Mouse (Mus musculus) hindbrain, embryonic 13.5 days (tissue): Measurements from ENCODE around the gene Zfp935. TPM values are rescaled to one million over a fixed set of nuclear protein-coding genes. Genes with fewer than 3 reads are reported as not detected.
"Not testable (repeated sequence)": the region's sequence is repeated elsewhere in the genome, so short reads cannot be mapped to it uniquely, and the experiment has no call there.

Experiments
- ATAC-seq: fragments of 200-750 bp; cut with Nextera tagmentation; 2 replicates; pipeline ENCODE4 v1.8.0; 2017; ENCODE audit warnings: moderate TSS enrichment; ENCODE audit not compliant: low FRiP score
- H3K27ac ChIP-seq: fragments of 300-500 bp; sonication (generic); 2 replicates; pipeline ENCODE4 v1.5.1; 2015; ENCODE audit warnings: inconsistent platforms, mild to moderate bottlenecking, moderate library complexity
- H3K27me3 ChIP-seq: fragments of 300-500 bp; sonication (generic); 2 replicates; pipeline ENCODE4 v1.6.1; 2015; ENCODE audit warnings: mild to moderate bottlenecking, inconsistent platforms
- H3K36me3 ChIP-seq: fragments of 300-500 bp; sonication (generic); 2 replicates; pipeline ENCODE4 v1.6.1; 2015; ENCODE audit warnings: mild to moderate bottlenecking, inconsistent platforms
- H3K4me1 ChIP-seq: fragments of 300-500 bp; sonication (generic); replicated peaks from 2 replicates; pipeline ENCODE4 v1.6.1; 2015; ENCODE audit warnings: inconsistent platforms
- H3K4me2 ChIP-seq: fragments of 300-500 bp; sonication (generic); 2 replicates; pipeline ENCODE4 v1.6.1; 2015; ENCODE audit warnings: inconsistent platforms, mild to moderate bottlenecking, moderate library complexity
- H3K4me3 ChIP-seq: fragments of 300-500 bp; sonication (generic); 2 replicates; pipeline ENCODE4 v1.5.1; 2015; ENCODE audit warnings: mild to moderate bottlenecking, inconsistent platforms
- H3K9ac ChIP-seq: fragments of 300-500 bp; sonication (generic); 2 replicates; pipeline ENCODE4 v1.6.1; 2015; ENCODE audit warnings: mild to moderate bottlenecking, inconsistent platforms
- H3K9me3 ChIP-seq: fragments of 300-500 bp; sonication (generic); 2 replicates; pipeline ENCODE4 v1.6.1; 2016; ENCODE audit warnings: inconsistent platforms
- WGBS: fragments of 180-500 bp; shearing (Covaris S2); methylation state at CpG from one replicate; pipeline ENCODE4 v1.1.7; 2015; 5-methylcytosine and 5-hydroxymethylcytosine counted together
- microRNA-seq: library from miRNA; unstranded; fragments of <30 nt; microRNA quantifications from one replicate; pipeline ENCODE4, GENCODE M21; 2016
- polyA plus RNA-seq: library from polyadenylated mRNA; unstranded; fragments of >200 nt; fragmentation: Nextera tagmentation; extraction: Ambion mirVana; gene quantifications from 2 replicates; pipeline ENCODE4 v1.2.1, GENCODE M21; 2015

Zfp935 gene
- polyA plus RNA-seq = not detected in 2 replicates

DNA sequence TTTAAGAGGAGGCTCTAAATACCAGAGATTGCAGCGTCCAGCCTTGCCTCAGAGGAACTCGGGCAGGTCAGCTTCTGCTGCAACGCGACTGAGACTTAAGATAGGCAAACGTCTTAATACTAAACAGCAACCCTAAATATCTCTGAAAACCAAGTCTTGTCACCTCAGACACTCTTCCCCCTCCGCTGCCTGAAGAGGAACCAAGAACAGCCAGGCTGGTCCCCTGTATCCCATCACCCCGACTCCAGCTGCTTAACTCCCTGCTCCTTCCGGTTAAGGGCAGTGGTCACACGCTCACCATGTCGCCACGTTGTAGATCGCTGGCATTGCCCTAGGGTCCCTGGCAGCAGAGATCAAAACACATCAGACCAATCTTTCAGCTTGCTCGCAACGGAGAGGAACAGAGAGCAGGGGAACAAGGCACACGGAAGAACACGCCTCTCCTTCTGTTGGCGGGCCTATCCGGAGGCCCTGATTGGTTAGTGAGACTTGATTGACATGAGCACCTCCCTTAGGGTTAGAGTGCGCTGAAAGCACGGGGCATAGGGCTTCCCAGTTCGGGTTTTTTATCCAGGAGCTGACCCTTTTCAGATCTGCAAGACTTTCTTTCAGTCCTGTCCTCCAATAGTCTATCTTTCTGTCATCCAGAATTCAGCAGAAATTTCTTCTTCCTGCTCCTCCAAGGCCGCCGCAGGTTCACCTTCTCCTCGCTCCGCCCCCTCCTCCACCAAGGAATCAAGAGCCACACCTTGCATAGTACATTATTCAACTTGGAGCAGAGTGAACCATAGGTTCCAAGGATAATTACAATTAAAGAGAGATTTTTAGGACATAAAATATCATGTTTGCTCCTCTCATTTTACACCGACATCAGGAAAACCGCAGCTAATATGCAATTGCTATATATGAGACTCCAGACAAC lies at the start of gene Zfp935:
Gene Zfp935 (minus strand): TSS at position 323 of the 922 bp plus-strand sequence.
- H3K36me3 ChIP-seq = peaks cover 17% of the 10 kb centered on the region
- not testable (repeated sequence) for H3K27ac ChIP-seq, H3K4me1 ChIP-seq, H3K27me3 ChIP-seq
- peak within 1 kb of the TSS; percentile 68 for H3K9ac ChIP-seq
- peaks cover 19% of the 10 kb centered on the region for H3K9me3 ChIP-seq
- H3K4me3 ChIP-seq = peak within 1 kb of the TSS; percentile 48
- peak within 1 kb of the TSS; percentile 51 for H3K4me2 ChIP-seq
- ATAC-seq = peak; percentile 46; the same call in 1 of the 2 replicates
- WGBS = 4% methylated on average over 27 of the region's 27 CpGs

- H3K27me3 ChIP-seq, H3K4me3 ChIP-seq, H3K4me1 ChIP-seq, H3K9me3 ChIP-seq, H3K9ac ChIP-seq, H3K36me3 ChIP-seq, H3K27ac ChIP-seq, H3K4me2 ChIP-seq, ATAC-seq: not testable (repeated sequence)
- 94% methylated on average over 4 of the region's 6 CpGs for WGBS
Measured at GRCm38 (mm10) chr13:62571099-62571498, 12.8 kb upstream of the Zfp935 start, which contains the start of gene Zfp934. TSS of gene Zfp934 (minus strand) at chr13:62571199.

DNA sequence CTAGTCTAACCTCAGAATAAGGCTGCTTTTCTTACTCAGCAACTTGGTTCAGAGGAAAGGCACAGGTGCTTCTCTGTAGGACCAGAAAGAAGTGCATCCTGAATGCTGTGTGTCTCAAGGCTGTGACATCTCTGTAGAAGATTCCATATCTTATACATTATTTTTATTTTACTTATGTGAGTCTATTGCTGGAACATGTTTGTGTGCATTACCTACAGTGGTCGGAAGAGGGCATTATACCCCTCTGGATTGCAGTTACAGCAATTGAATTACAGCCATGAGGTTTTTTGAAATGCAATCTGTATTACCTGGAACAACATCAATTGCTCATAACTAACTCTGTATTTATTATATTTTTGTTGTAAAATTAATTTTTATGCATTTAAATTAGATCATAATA lies 3.4 kb upstream of the Zfp935 start:
- WGBS = 25% methylated on average over 1 of the region's 1 CpGs
- H3K4me2 ChIP-seq, H3K36me3 ChIP-seq: not testable (repeated sequence)

GRCm38 (mm10) chr13:62530129-62530528 lies 28.2 kb downstream of the Zfp935 start:
- H3K4me1 ChIP-seq, H3K4me3 ChIP-seq, ATAC-seq, H3K4me2 ChIP-seq, H3K36me3 ChIP-seq, H3K27ac ChIP-seq, H3K27me3 ChIP-seq, H3K9ac ChIP-seq: not testable (repeated sequence)
- H3K9me3 ChIP-seq = peaks cover 12% of the 10 kb centered on the region

More for the DNA sequence above, 3.4 kb upstream of the Zfp935 start:
- not testable (repeated sequence) for ATAC-seq, H3K27me3 ChIP-seq, H3K9ac ChIP-seq, H3K4me1 ChIP-seq, H3K4me3 ChIP-seq, H3K9me3 ChIP-seq, H3K27ac ChIP-seq

GRCm38 (mm10) chr13:62510641-62511420 lies 47.5 kb downstream of the Zfp935 start:
- not testable (repeated sequence) for ATAC-seq, H3K27ac ChIP-seq, H3K4me1 ChIP-seq, H3K9ac ChIP-seq, H3K4me3 ChIP-seq, H3K36me3 ChIP-seq, H3K4me2 ChIP-seq, H3K27me3 ChIP-seq
- H3K9me3 ChIP-seq = peaks cover 11% of the 10 kb centered on the region
- WGBS = 86% methylated on average over 1 of the region's 1 CpGs

DNA sequence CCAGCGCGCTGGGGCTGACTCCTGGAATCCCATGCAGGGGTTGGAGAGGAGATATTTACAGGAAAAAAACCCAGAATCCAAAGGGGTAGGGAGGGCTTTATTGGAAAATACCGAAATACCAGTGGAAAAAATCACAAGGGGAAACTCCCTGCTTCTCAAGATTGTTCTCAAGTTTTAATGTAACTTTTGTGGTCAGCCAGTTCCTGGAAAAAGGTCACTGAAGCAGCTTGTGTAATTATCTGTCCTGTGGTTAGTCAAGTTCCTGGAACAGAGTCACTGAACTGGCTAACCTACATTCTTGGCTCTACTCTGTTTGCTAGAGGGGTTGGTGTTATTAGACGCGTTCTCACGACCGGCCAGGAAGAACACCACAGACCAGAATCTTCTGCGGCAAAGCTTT lies 85.7 kb downstream of the Zfp935 start:
- ATAC-seq, H3K27me3 ChIP-seq: not testable (repeated sequence)
- 93% methylated on average over 8 of the region's 8 CpGs for WGBS

DNA sequence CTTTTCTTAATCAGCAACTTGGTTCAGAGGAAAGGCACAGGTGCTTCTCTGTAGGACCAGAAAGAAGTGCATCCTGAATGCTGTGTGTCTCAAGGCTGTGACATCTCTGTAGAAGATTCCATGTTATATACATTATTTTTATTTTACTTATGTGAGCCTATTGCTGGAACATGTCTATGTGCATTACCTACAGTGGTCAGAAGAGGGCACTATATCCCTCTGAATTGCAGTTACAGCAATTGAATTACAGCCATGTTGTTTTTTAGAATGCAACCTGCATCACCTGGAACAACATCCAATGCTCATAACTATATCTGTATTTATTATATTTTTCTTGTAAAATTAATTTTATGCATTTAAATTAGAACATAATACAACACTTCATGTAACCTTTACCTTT lies 88.4 kb downstream of the Zfp935 start:
- not testable (repeated sequence) for H3K9ac ChIP-seq, H3K27ac ChIP-seq, H3K4me1 ChIP-seq, H3K27me3 ChIP-seq, ATAC-seq, H3K36me3 ChIP-seq, H3K9me3 ChIP-seq, H3K4me3 ChIP-seq, H3K4me2 ChIP-seq

More for the DNA sequence above, 85.7 kb downstream of the Zfp935 start:
- H3K4me3 ChIP-seq, H3K9ac ChIP-seq, H3K36me3 ChIP-seq, H3K4me1 ChIP-seq, H3K9me3 ChIP-seq, H3K27ac ChIP-seq, H3K4me2 ChIP-seq: not testable (repeated sequence)

- not testable (repeated sequence) for H3K4me1 ChIP-seq, H3K27me3 ChIP-seq
- Histone ChIP-seq H3K36me3 (peaks cover 15% of the 10 kb centered on the region), H3K9ac (peak within 1 kb of the TSS; percentile 74), H3K4me3 (peak within 1 kb of the TSS; percentile 58), H3K27ac (peak within 1 kb of the TSS; percentile 87), H3K9me3 (peaks cover 14% of the 10 kb centered on the region), H3K4me2 (peak within 1 kb of the TSS; percentile 45)
- 5% methylated on average over 28 of the region's 28 CpGs for WGBS
- peak; percentile 100 for ATAC-seq
Measured at GRCm38 (mm10) chr13:62466424-62467334, 91.6 kb downstream of the Zfp935 start, which contains the start of gene Gm49359. TSS of gene Gm49359 (minus strand) at chr13:62466832.

Small RNA genes lying within 50 kb of the gene (microRNA-seq; reads per million reads assigned to microRNA genes)
- gene Gm22256 = not detected

Other genes starting within 250 kb of the Zfp935 start
- 2.5 and 2.6 TPM in 2 replicates for gene Gm3604, start 175.3 kb downstream of the Zfp935 start, polyA plus RNA-seq
- gene Gm49359, start 91.7 kb downstream of the Zfp935 start, polyA plus RNA-seq = 16.9 and 17.8 TPM in 2 replicates
- gene Zfp934, start 12.7 kb upstream of the Zfp935 start, polyA plus RNA-seq = 12.9 and 14.4 TPM in 2 replicates
- gene 6720489N17Rik, start 65.7 kb upstream of the Zfp935 start, polyA plus RNA-seq = 8.5 and 9.4 TPM in 2 replicates
- gene Platr25, start 202.2 kb upstream of the Zfp935 start, polyA plus RNA-seq = 35.0 and 37.2 TPM in 2 replicates
- gene Gm5141, start 227.3 kb upstream of the Zfp935 start, polyA plus RNA-seq = 10.8 and 11.2 TPM in 2 replicates